Mouse (Mus musculus) kidney, embryonic 16.5 days (tissue): ENCODE measurements around the gene Gm27179. TPM values are rescaled to one million over a fixed set of nuclear protein-coding genes. Genes with fewer than 3 reads are reported as not detected.
"Not testable (repeated sequence)": the region's sequence is repeated elsewhere in the genome, so short reads cannot be mapped to it uniquely, and the experiment has no call there.

Source experiments
- ATAC-seq: fragments of 200-750 bp; cut with Nextera tagmentation; 2 replicates; pipeline ENCODE4 v1.8.0; 2017; ENCODE audit warnings: moderate TSS enrichment; ENCODE audit not compliant: low FRiP score, low TSS enrichment
- H3K27ac ChIP-seq: fragments of 300-500 bp; sonication (generic); 2 replicates; pipeline ENCODE4 v1.5.1; 2014; ENCODE audit warnings: low read length
- H3K27me3 ChIP-seq: fragments of 300-500 bp; sonication (generic); 2 replicates; pipeline ENCODE4 v1.6.1; 2014; ENCODE audit warnings: low read length, control low read depth, mixed read lengths; ENCODE audit not compliant: insufficient read depth
- H3K36me3 ChIP-seq: fragments of 300-500 bp; sonication (generic); 2 replicates; pipeline ENCODE4 v1.6.1; 2014; ENCODE audit warnings: low read length, control low read depth, mixed read lengths; ENCODE audit not compliant: insufficient read depth
- H3K4me1 ChIP-seq: fragments of 300-500 bp; sonication (generic); 2 replicates; pipeline ENCODE4 v1.6.1; 2014; ENCODE audit warnings: low read length, control low read depth, mixed read lengths; ENCODE audit not compliant: insufficient read depth
- H3K4me2 ChIP-seq: fragments of 300-500 bp; sonication (generic); replicated peaks from 2 replicates; pipeline ENCODE4 v1.6.1; 2014; ENCODE audit warnings: low read depth, low read length
- H3K4me3 ChIP-seq: fragments of 300-500 bp; sonication (generic); 2 replicates; pipeline ENCODE4 v1.5.1; 2014; ENCODE audit warnings: mild to moderate bottlenecking, low read length
- H3K9ac ChIP-seq: fragments of 300-500 bp; sonication (generic); replicated peaks from 2 replicates; pipeline ENCODE4 v1.6.1; 2014; ENCODE audit warnings: low read length
- H3K9me3 ChIP-seq: fragments of 300-500 bp; sonication (generic); 2 replicates; pipeline ENCODE4 v1.6.1; 2016; ENCODE audit warnings: low read length, control low read depth
- WGBS: fragments of 180-500 bp; shearing (Covaris S2); extraction: QIAGEN DNeasy Blood & Tissue Kit; methylation state at CpG from one replicate; pipeline ENCODE4 v1.1.7; 2014; 5-methylcytosine and 5-hydroxymethylcytosine counted together
- polyA plus RNA-seq: library from polyadenylated mRNA; unstranded; fragments of >200 nt; fragmentation: Nextera tagmentation; extraction: Ambion mirVana; gene quantifications from 2 replicates; pipeline ENCODE4 v1.2.1, GENCODE M21; 2015

Gm27179 gene
- polyA plus RNA-seq, 1 experiment from 2014 or later, result not detected

GRCm38 (mm10) chr14:69485466-69486135 lies 26.7 kb downstream of the Gm27179 start:
- no CpG with 5 or more reads among the region's 18 CpGs for WGBS
- not testable (repeated sequence) for H3K9ac ChIP-seq, H3K4me1 ChIP-seq, ATAC-seq, H3K27ac ChIP-seq, H3K27me3 ChIP-seq, H3K4me3 ChIP-seq, H3K9me3 ChIP-seq, H3K36me3 ChIP-seq, H3K4me2 ChIP-seq

DNA sequence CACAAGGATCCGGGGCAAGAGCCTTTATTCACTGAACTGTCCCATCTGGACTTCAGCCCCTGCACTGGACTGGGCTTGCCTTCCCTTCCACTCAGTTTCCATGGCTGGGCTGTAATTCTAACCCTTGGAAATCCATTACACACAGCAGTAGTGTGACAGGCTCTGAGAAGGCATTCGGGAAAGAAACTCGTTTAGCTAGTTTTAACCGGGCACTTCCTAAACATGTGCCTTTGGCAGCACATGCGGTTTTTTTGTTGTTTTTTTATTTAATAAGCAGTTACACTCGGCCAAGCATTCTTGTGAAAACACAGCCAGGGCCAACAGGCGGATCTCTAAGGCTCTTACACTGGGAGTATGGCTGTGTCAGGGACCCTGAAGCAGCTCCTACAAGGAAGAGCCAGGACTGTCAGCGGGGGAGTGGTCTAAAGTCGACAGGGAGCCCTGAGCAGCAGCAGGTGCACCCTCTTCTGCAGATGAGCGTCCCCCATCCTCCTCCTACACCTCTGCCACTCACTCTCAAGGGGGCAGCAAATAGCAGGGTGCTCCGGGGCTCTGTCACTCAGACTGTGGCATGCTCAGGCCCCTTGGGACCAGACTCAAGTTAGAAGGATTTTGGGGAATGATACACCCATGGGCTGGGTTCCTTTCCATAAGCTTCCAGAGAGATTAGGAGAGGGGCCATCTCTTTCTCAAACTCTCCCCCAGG lies 38.3 kb downstream of the Gm27179 start:
- not testable (repeated sequence) for H3K4me2 ChIP-seq, H3K27me3 ChIP-seq, H3K36me3 ChIP-seq, H3K27ac ChIP-seq, H3K4me3 ChIP-seq, H3K4me1 ChIP-seq, H3K9ac ChIP-seq, H3K9me3 ChIP-seq
- WGBS, result no CpG with 5 or more reads among the region's 11 CpGs
- peak; percentile 71 for ATAC-seq

GRCm38 (mm10) chr14:69473322-69473721 lies 39.0 kb downstream of the Gm27179 start:
- not testable (repeated sequence) for H3K36me3 ChIP-seq, H3K4me3 ChIP-seq, ATAC-seq, H3K4me2 ChIP-seq, H3K9ac ChIP-seq, H3K27ac ChIP-seq, H3K27me3 ChIP-seq, H3K9me3 ChIP-seq, H3K4me1 ChIP-seq
- no CpG with 5 or more reads among the region's 2 CpGs for WGBS

DNA sequence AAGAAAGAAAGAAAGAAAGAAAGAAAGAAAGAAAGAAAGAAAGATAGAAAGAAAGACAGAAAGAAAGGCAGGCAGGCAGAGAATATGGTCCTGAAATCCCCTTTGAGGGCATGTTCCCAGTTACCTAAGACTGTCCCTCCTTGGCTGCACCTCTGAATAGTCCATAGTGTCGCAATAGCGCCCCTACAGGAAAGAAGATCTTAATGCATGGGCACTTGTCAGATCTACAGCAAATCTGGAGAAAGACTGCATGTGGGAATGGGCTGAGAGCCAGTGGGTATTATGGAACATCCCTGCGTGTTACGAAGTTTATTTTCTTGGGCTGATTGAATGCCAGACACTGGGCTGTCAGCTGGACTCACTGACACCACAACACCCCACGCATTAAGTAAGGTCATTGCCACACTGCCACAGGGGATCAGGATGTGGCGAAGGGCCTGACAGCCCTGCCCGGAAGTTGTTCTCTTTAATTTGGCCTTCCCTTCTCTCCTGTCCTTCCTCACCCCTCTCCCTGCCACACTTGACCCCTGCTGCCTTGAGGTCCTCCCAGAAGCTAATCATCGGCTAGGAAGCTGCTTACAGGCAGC lies 42.1 kb downstream of the Gm27179 start:
- not testable (repeated sequence) for H3K27ac ChIP-seq, H3K9me3 ChIP-seq, H3K4me2 ChIP-seq, ATAC-seq, H3K36me3 ChIP-seq, H3K4me3 ChIP-seq, H3K4me1 ChIP-seq, H3K9ac ChIP-seq, H3K27me3 ChIP-seq
- WGBS, result no CpG with 5 or more reads among the region's 8 CpGs

DNA sequence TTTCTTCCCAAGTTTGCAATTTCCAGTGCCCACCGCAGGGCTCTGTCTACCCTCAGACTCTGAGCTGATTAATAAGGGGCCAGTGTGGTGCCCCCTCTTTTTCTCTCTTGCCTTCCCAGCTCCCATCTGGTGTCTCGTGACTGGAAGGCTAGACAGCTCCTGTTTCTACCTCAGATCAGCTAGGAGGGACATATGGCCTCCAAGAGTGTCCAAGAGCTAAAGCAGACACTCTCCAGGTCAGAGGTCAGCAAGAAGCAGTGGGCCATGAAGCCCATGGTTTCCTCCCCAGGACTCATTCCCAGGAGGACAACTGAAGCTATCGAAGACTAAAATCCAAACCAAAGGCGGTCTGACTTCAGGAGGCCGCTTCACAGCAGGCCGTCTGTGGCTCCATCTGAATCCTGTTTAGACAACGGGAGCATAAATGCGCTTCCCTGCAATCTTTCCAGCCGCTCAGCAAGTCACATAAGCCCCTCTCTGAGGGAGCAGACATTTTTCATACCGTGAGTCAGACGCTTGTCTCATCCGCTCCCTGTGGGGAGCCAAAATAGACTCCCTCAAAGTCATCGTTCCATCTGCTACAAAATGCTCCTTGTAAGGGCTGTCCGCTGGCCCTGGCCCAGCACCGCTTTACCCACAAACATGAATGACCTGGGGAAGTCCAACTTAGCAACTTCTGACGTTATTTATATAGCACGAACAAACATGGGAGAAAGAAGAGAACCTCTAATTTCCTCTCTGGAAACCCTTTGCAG lies 44.6 kb downstream of the Gm27179 start:
- H3K27ac ChIP-seq, H3K27me3 ChIP-seq, H3K36me3 ChIP-seq, H3K9ac ChIP-seq, H3K4me3 ChIP-seq, H3K4me1 ChIP-seq, H3K9me3 ChIP-seq, H3K4me2 ChIP-seq: not testable (repeated sequence)
- peak; percentile 54; the same call in 1 of the 2 replicates for ATAC-seq
- WGBS, result no CpG with 5 or more reads among the region's 17 CpGs

- not testable (repeated sequence) for H3K9ac ChIP-seq, H3K36me3 ChIP-seq, H3K27ac ChIP-seq, H3K4me3 ChIP-seq, ATAC-seq, H3K9me3 ChIP-seq, H3K27me3 ChIP-seq, H3K4me2 ChIP-seq, H3K4me1 ChIP-seq
- no CpG with 5 or more reads among the region's 4 CpGs for WGBS
Measured at GRCm38 (mm10) chr14:69464465-69464864, 47.9 kb downstream of the Gm27179 start.

Other genes with a start within 250 kb of the Gm27179 start
- gene Synb, start 218.2 kb downstream of the Gm27179 start, polyA plus RNA-seq, result 0.06 TPM in 1 of 2 replicates, not detected in the other
- gene Gm16867, start 9.2 kb downstream of the Gm27179 start, polyA plus RNA-seq, result not detected in 2 replicates
- gene Entpd4b, start 42.9 kb upstream of the Gm27179 start, polyA plus RNA-seq, result 17.3 and 17.4 TPM in 2 replicates